Mouse (Mus musculus) lung, postnatal 0 days (tissue): ENCODE measurements around the gene Rnf144b.

Source experiments
- CTCF ChIP-seq: IDR thresholded peaks from 2 replicates; pipeline ENCODE4 v1.5.1; 2016; ENCODE audit warnings: antibody characterized with exemption, mild to moderate bottlenecking
- EP300 ChIP-seq: IDR thresholded peaks from 2 replicates; pipeline ENCODE4 v1.6.1; 2016; ENCODE audit warnings: antibody characterized with exemption, mild to moderate bottlenecking, control low read depth

DNA sequence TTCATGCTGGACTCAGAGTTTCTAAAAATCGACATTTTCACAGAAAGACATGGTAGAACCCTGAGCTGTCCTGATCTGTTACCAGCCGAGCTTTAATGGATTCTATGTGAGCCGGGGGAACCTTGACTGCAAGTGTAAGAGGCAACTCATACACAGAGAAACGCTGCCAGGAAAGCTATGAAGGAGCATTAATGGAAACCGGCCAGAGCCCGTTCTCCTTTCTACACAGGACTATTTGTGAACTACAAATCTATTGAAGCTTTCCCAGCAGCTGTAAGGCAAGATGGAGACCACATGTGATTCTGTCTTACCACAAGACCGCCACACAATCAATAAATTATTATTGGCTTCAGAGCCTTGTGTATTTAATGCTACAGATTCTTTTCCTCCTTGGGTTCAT lies 13.3 kb downstream of the Rnf144b start:
- TF ChIP-seq EP300 (no peak), CTCF (no peak)
